Mouse (Mus musculus): ENCODE data around the gene Zic2. TPM values are rescaled to one million over a fixed set of nuclear protein-coding genes. Genes with fewer than 3 reads are reported as not detected.

Gene Zic2
- total RNA-seq, 1 experiment from 2014 or later = not detected

DNA sequence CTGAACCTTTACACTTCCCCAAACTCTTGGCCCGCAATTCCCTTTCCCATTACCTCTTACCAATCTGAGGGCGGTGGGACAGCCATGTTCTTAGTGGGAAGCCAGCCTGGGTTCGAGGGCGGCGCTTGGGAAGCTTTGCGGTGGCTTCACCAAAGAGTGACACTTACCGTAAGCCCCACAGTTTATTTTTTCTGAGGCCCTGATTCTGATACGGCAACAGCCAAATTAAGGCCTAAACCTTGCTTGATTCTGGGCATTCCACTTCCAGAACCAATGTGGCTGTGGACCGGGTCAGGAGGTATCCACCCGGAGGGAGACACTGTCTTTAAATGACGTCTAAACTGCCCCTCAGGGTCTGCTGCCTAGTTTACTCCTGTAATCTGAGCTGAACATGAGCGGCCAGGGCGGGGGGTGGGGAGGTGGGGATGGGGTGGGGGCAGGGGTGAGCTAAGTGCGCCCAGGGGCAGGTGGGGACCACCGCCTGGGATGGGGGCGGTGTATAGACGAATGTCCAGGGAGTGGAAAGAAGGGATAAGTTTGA lies 2.0 kb upstream of the Zic2 start:
- ATAC-seq (replicated peaks; ENCODE audit: insufficient number of reproducible peaks, low FRiP score, low TSS enrichment, poor library complexity, severe bottlenecking) = no peak

DNA sequence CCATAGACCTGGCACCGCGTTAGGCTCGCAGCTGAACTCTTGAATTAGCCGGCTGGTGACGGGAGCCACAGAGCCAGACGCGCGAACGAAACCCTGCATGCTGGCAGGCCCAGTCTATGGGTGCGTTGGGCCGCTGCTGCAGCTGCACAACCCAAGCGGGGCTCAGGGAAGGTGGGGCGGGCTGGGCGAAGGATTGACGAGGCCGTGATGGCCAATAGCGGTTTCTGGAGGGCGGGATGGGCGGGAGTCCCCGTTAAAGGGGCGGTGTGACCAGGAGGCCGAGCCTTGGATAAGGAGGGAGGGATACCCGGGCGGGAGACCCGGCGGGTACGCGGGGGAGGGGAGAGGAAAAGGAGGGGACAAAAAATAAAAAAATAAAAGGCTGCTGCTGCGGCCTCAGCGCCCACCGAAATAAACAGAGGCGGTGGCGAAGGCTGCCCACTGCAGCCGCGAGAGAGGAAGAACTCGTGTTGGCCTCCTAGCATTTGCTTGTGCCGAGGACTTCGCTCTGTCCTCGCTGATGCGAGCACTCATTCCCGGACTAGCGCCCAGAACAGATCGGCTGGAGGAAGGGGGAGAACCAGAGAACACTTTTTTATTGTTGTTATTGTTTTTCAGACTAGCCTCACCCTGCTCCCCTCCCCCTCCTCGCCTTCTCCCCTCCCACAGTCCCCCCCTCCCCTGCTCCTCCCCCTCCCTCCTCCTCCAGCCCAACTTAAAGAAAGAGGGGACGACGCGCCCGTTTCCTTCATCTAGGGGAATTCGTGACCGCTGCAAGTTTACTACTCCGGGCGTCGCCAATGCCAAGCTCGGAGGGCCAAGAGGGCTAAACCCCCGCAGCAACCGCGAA lies 969 bp upstream of the Zic2 start:
- ATAC-seq (replicated peaks; ENCODE audit: insufficient number of reproducible peaks, low FRiP score, low TSS enrichment, poor library complexity, severe bottlenecking) = no peak

GRCm38 (mm10) chr14:122475557-122476040 lies 364 bp downstream of the Zic2 start:
- no peak for ATAC-seq (replicated peaks; ENCODE audit: insufficient number of reproducible peaks, low FRiP score, low TSS enrichment, poor library complexity, severe bottlenecking)

DNA sequence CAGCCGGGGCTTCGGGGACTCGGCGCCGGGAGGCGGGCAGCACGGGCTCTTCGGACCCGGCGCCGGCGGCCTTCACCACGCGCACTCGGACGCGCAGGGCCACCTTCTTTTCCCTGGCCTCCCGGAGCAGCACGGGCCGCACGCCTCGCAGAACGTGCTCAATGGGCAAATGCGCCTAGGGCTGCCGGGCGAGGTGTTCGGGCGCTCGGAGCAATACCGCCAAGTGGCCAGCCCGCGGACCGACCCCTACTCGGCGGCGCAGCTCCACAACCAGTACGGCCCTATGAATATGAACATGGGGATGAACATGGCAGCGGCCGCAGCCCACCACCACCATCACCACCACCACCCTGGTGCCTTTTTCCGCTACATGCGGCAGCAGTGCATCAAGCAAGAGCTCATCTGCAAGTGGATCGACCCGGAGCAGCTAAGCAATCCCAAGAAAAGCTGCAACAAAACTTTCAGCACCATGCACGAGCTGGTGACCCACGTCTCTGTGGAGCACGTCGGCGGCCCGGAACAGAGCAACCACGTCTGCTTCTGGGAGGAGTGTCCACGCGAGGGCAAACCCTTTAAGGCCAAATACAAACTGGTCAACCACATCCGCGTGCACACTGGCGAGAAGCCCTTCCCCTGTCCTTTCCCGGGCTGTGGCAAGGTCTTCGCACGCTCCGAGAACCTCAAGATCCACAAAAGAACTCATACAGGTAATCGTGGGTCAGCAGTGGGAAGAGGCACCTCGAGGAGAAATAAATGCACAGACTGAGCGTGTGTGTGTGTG lies 996 bp downstream of the Zic2 start:
- no peak for ATAC-seq (replicated peaks; ENCODE audit: insufficient number of reproducible peaks, low FRiP score, low TSS enrichment, poor library complexity, severe bottlenecking)

DNA sequence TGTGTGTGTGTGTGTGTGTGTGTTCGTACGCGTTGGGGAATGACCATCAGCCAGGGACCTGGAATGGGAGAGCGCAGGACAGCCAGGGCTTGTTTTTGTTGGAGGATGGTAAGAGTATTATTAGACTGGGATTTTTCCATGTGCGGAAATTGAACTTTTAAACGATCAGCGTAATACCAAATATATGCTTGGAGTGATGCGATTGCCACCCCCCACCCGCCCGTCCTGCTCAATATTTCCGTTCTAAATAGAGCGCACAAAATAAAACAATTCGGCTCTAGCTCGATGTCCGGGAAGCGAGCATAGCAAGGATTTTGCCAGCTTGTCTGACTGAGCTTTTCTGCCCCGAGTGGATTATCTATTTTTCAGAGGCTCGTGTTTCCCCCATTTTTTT lies 1.6 kb downstream of the Zic2 start:
- ATAC-seq (replicated peaks; ENCODE audit: insufficient number of reproducible peaks, low FRiP score, low TSS enrichment, poor library complexity, severe bottlenecking) = no peak

DNA sequence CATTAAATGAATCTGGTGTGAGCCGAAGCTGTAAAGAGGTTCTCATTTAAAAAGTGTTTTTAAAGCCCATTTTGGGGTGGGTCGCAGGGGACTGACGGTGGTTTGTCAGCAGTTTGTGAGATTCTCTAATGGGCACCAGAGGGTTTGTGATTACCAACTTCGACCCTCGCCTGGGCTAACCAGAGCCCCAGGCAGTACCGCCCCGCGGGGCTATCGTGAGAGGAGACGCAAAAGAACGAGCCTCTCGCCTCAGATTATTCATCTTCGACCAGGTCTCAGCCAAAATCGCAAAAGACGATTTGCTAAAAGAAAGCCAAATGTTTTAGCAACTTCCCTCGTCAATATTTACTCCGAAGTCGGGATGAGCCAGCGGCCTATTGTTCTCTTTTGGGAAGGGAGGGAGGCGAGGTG lies 2.0 kb downstream of the Zic2 start:
- no peak for ATAC-seq (replicated peaks; ENCODE audit: insufficient number of reproducible peaks, low FRiP score, low TSS enrichment, poor library complexity, severe bottlenecking)

DNA sequence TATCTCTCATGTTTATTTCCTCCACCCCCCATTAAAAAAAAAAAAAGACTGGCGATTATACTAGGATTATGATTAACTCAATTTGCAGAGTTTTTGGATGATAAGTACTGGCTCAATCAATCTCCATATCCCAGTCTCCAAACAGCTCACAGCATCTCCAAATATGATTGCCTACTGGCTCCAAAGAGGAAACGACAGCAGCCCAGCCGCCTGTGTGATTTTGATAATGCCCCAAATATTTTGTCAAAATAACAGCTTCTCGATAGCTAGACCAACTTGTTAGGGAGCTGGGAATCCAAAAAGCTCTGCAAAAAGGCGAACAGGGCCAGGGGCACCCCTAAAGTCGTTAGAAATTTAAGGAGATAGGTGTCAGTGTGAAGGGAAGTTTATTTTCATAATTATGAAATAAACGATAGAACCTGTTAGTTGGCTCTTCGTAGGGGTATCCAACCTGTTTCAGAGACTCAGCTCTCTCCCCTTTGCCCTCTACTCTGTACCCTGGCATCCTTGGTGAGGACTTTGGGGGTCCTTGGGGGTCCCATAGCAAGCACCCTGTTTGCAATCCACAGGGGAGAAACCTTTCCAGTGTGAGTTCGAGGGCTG lies 2.8 kb downstream of the Zic2 start:
- no peak for ATAC-seq (replicated peaks; ENCODE audit: insufficient number of reproducible peaks, low FRiP score, low TSS enrichment, poor library complexity, severe bottlenecking)

GRCm38 (mm10) chr14:122478574-122479011 lies 3.4 kb downstream of the Zic2 start:
- ATAC-seq (replicated peaks; ENCODE audit: insufficient number of reproducible peaks, low FRiP score, low TSS enrichment, poor library complexity, severe bottlenecking) = no peak

- no peak for ATAC-seq (replicated peaks; ENCODE audit: insufficient number of reproducible peaks, low FRiP score, low TSS enrichment, poor library complexity, severe bottlenecking)
These were observed 4.3 kb downstream of the Zic2 start for GRCm38 (mm10) chr14:122479461-122480109.

- ATAC-seq (replicated peaks; ENCODE audit: insufficient number of reproducible peaks, low FRiP score, low TSS enrichment, poor library complexity, severe bottlenecking) = no peak
These were observed 5.1 kb downstream of the Zic2 start for GRCm38 (mm10) chr14:122480355-122480754.

DNA sequence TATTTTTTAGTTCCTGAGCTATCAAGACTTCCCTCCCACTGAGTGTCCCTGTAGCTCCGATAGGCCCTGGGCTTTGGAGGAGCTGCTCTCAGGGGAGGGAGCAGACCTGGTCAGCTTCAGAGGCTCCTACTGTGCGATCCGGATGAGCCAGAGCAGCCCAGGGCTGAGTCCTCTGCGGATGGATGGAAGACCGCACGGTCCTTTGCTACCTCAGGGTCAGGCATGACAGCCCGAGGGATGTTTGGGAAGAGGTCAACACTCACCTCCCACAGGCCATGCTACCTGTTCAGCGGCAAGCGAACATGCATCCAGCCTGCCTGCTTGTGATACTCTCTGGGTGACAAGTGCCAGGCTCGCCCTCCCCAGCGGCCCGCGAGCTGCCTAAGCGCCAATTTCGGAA lies 5.9 kb downstream of the Zic2 start:
- no peak for ATAC-seq (replicated peaks; ENCODE audit: insufficient number of reproducible peaks, low FRiP score, low TSS enrichment, poor library complexity, severe bottlenecking)

DNA sequence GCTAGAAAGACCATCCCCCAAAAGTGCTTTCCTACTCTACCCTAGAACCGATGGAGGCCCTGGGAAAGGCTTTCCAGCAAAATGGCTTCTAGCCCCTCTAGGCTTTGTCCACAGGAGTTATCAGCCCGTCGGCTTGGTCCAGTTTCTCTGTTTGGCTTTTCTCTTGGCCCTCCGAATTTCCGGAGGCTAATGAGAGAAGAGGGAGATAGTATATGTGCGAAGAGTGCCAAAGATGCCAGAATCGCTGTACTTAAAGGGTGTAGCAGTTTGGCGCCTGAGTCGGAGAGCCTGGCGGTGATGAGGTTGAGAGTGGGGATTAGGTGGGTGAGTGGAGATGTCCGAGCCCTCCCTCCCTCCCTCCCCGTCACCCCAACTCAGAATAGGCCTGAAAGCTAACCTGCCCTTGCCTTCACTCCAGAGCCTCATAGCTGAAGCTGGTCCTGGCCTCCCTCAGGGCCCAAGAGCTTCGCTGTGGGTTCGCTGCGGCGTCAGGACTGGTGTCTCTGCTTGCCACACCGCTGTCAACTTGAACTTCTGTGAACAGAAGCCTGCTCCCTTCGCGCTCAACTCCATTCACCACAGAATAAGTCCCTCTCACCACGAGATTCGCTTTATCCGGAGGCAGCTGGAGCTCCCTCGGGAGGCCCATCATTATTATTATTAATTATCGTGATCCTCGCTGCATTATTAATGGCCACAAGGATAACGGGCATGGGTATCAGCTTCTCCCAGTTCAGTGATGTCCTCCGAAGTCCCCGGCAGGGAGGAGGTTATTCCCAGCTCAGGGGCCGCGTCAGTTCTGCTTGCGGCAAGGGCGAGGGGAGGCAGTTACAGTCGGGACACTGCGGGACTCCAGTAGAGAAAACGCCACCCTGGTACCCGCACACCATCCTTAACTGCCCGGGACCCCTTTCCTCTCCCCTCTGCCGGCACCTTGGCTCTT lies 7.1 kb downstream of the Zic2 start:
- ATAC-seq (replicated peaks; ENCODE audit: insufficient number of reproducible peaks, low FRiP score, low TSS enrichment, poor library complexity, severe bottlenecking) = no peak

DNA sequence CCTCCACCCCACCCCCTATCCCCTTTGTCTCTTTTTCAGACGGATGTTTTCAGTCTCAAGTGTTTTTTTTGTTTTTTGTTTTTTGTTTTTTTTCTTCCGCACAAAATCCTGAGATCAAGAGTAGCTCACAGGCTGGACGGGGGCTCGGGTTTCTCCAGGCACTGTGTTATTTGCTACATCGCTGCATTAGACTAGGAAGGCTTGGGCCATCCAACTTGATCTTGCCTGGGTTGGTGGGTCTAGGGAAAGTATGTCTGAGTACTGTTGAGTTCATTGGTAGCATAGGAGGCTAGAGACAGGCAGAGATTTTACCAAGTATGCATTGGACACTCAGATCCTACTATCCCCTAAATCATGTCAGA lies 7.8 kb downstream of the Zic2 start:
- ATAC-seq (replicated peaks; ENCODE audit: insufficient number of reproducible peaks, low FRiP score, low TSS enrichment, poor library complexity, severe bottlenecking) = no peak

- ATAC-seq (replicated peaks; ENCODE audit: insufficient number of reproducible peaks, low FRiP score, low TSS enrichment, poor library complexity, severe bottlenecking) = no peak
These were observed 8.6 kb downstream of the Zic2 start for GRCm38 (mm10) chr14:122483556-122484421.

GRCm38 (mm10) chr14:122484458-122484843 lies 9.2 kb downstream of the Zic2 start:
- no peak for ATAC-seq (replicated peaks; ENCODE audit: insufficient number of reproducible peaks, low FRiP score, low TSS enrichment, poor library complexity, severe bottlenecking)

- ATAC-seq (replicated peaks; ENCODE audit: insufficient number of reproducible peaks, low FRiP score, low TSS enrichment, poor library complexity, severe bottlenecking) = no peak
These were observed 9.8 kb downstream of the Zic2 start for GRCm38 (mm10) chr14:122484844-122485551.

Measured in monocyte, adult 5-6 weeks (primary cell).